Mouse (Mus musculus): Measurements from ENCODE around the gene Sertm1. TPM values are rescaled to one million over a fixed set of nuclear protein-coding genes. Genes with fewer than 3 reads are reported as not detected.

Sertm1 gene
- polyA plus RNA-seq, 1 experiment from 2014 or later, result 0.15 TPM

Other genes with a start within 250 kb of the Sertm1 start
- gene Supt20, start 223.1 kb downstream of the Sertm1 start, polyA plus RNA-seq (2016; fragmentation: Nextera tagmentation; extraction: Ambion mirVana), result 115 and 129 TPM in 2 replicates
- gene Gm21958, start 201.5 kb downstream of the Sertm1 start, polyA plus RNA-seq (2016; fragmentation: Nextera tagmentation; extraction: Ambion mirVana), result 1.3 and 1.5 TPM in 2 replicates
- gene Exosc8, start 180.5 kb downstream of the Sertm1 start, polyA plus RNA-seq (2016; fragmentation: Nextera tagmentation; extraction: Ambion mirVana), result 109 and 123 TPM in 2 replicates
- 44.1 and 46.4 TPM in 2 replicates for gene Alg5, start 180.3 kb downstream of the Sertm1 start, polyA plus RNA-seq (2016; fragmentation: Nextera tagmentation; extraction: Ambion mirVana)
- 0.24 and 0.33 TPM in 2 replicates for gene Smad9, start 160.3 kb downstream of the Sertm1 start, polyA plus RNA-seq (2016; fragmentation: Nextera tagmentation; extraction: Ambion mirVana)
- gene Rfxap, start 108.1 kb downstream of the Sertm1 start, polyA plus RNA-seq (2016; fragmentation: Nextera tagmentation; extraction: Ambion mirVana), result 56.5 and 62.8 TPM in 2 replicates
- gene Ccna1, start 139.6 kb upstream of the Sertm1 start, polyA plus RNA-seq (2016; fragmentation: Nextera tagmentation; extraction: Ambion mirVana), result 2.2 and 2.3 TPM in 2 replicates
- gene Spg20, start 196.2 kb upstream of the Sertm1 start, polyA plus RNA-seq (2016; fragmentation: Nextera tagmentation; extraction: Ambion mirVana), result 35.9 and 37.8 TPM in 2 replicates
- gene Ccdc169, start 221.5 kb upstream of the Sertm1 start, polyA plus RNA-seq (2016; fragmentation: Nextera tagmentation; extraction: Ambion mirVana), result not detected in 2 replicates